Mouse (Mus musculus) small intestine, adult 2 months (tissue): ENCODE data around the gene Olfr652.

Experiments
- CTCF ChIP-seq: fragments of 200-500 bp; IDR thresholded peaks from 2 replicates; pipeline ENCODE4 v1.5.1; 2012; ENCODE audit warnings: low read depth, mild to moderate bottlenecking, control low read depth, inconsistent platforms, low read length, moderate library complexity, mixed read lengths; ENCODE audit not compliant: insufficient replicate concordance, insufficient read length; ENCODE audit errors: extremely low read depth
- POLR2A ChIP-seq: fragments of 200-500 bp; IDR thresholded peaks from 2 replicates; pipeline ENCODE4 v1.6.1; 2012; ENCODE audit warnings: low read depth, mild to moderate bottlenecking, control low read depth, inconsistent platforms, low read length, moderate library complexity

DNA sequence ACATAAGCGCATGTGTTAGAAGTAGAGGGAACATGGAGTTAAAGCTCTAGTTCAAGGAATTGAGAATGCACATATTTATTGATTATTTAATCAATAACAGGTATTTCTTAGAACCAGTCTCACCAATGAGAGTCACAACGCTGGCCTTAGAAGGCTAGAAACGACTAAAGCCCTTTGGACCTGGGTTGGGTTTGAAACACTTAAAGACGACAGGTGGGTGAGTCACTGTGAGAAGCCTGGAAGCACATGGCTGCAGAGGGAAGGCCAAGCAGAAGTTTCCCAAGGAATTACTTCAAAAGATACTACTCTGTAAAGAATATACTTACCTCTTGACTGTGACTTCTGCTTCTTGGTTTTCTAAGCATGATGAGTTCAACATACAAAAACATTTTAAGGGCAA, 20.1 kb downstream of the Olfr652 start:
- no peak for TF ChIP-seq POLR2A
- no peak for TF ChIP-seq CTCF
